In genomic region chr11:78372166-78372565, GRCm38 (mm10) we compare ENCODE assay signal across 22 mouse cellular contexts. TPM values are rescaled to one million over a fixed set of nuclear protein-coding genes. Genes with fewer than 3 reads are reported as not detected.
"Had no signal": no experiment of that assay in that cellular context is flagged by ENCODE, and none has a peak within 500 bp of the region (broad histone marks: within the 10 kb centered on the region; RNA-seq: fewer than 3 reads in every experiment).

No protein-coding gene starts in this region.

- H3K4me3 ChIP-seq: left cerebral cortex, adult 2 months; liver, embryonic 13.5 days had no signal

- H3K4me2 ChIP-seq: liver, embryonic 13.5 days; midbrain, embryonic 11.5 days had no signal

- H3K9me3 ChIP-seq: liver, embryonic 13.5 days had no signal

- H3K36me3 ChIP-seq: liver, embryonic 13.5 days had no signal

- H3K27ac ChIP-seq: left cerebral cortex, adult 2 months; liver, embryonic 13.5 days; stomach, postnatal 0 days had no signal

- H3K9ac ChIP-seq: liver, embryonic 13.5 days had no signal

- DNase-seq: layer of hippocampus, postnatal 36 days; liver, embryonic 13.5 days; lung, adult 2 months; right cerebral cortex, postnatal 4 days; thymus, adult 2 months; thymus, postnatal 14 days had no signal

RNA-seq across cellular contexts. Expression of gene Foxn1, which starts 14.2 kb away (rescaled TPM):
- total RNA-seq: layer of hippocampus, postnatal 10 days; layer of hippocampus, postnatal 36 days; left cerebral cortex, adult 2 months; left cerebral cortex, postnatal 10 days; left cerebral cortex, postnatal 36 days; liver, adult 2 months; megakaryocyte progenitor cell, adult 5-6 weeks; megakaryocyte-erythroid progenitor cell, adult 5-6 weeks; midbrain, postnatal 0 days had no signal
- polyA plus RNA-seq: liver, adult 2 months; liver, embryonic 13.5 days; liver, embryonic 16.5 days; midbrain, embryonic 11.5 days; midbrain, embryonic 14.5 days; midbrain, postnatal 0 days; neural tube, embryonic 11.5 days; neural tube, embryonic 14.5 days had no signal

RNA-seq across cellular contexts. Expression of gene Slc13a2, which starts 49.9 kb away (rescaled TPM):
- total RNA-seq: layer of hippocampus, adult 8-10 months; layer of hippocampus, postnatal 10 days; layer of hippocampus, postnatal 36 days; left cerebral cortex, adult 2 months; left cerebral cortex, postnatal 10 days; left cerebral cortex, postnatal 36 days; megakaryocyte-erythroid progenitor cell, adult 5-6 weeks; midbrain, postnatal 0 days had no signal
- polyA plus RNA-seq: limb, embryonic 11.5 days; liver, embryonic 13.5 days; midbrain, embryonic 11.5 days; midbrain, embryonic 14.5 days; midbrain, postnatal 0 days; neural tube, embryonic 11.5 days; neural tube, embryonic 14.5 days had no signal
